Mouse (Mus musculus) CH12.LX (cell line): ENCODE data around the gene Ppp2r2c. TPM values are rescaled to one million over a fixed set of nuclear protein-coding genes. Genes with fewer than 3 reads are reported as not detected.

Source experiments
- DNase-seq: peaks from one replicate; pipeline ENCODE4 v3.0.0-alpha.2; 2013; ENCODE audit errors: extremely low read depth
- H3K27ac ChIP-seq: 2 replicates; pipeline ENCODE4 v1.5.1; 2012; ENCODE audit warnings: low read depth, mild to moderate bottlenecking, control low read depth, moderate library complexity; ENCODE audit not compliant: insufficient read depth
- H3K27me3 ChIP-seq: replicated peaks from 2 replicates; pipeline ENCODE3; 2012; ENCODE audit warnings: inconsistent platforms
- H3K36me3 ChIP-seq, 2 experiments: replicated peaks in 1 of 2; 2 replicates each; pipeline versions ENCODE3 to v1.6.1; 2012; ENCODE audit warnings: inconsistent platforms in 1 of 2, low read length in 1 of 2, mild to moderate bottlenecking in 1 of 2, mixed read lengths in 1 of 2, moderate library complexity in 1 of 2; ENCODE audit not compliant: control insufficient read depth in 1 of 2, insufficient read depth in 1 of 2
- H3K4me1 ChIP-seq, 2 experiments: 2 replicates each; pipeline ENCODE4 v1.6.1; 2012; ENCODE audit warnings: inconsistent platforms in 1 of 2, moderate library complexity in 1 of 2; ENCODE audit not compliant: insufficient read depth in 2 of 2, control insufficient read depth in 1 of 2
- H3K4me2 ChIP-seq: 2 replicates; pipeline ENCODE4 v1.6.1; 2012; ENCODE audit warnings: low read depth, mild to moderate bottlenecking, control low read depth; ENCODE audit not compliant: poor library complexity, insufficient read depth, severe bottlenecking
- H3K4me3 ChIP-seq, 3 experiments: fragments of 150-350 bp in 1 of 3; sonication (generic) in 1 of 3; replicated peaks in 1 of 3; 2 replicates each; pipeline versions ENCODE3 to v1.5.1; 2011 to 2012; ENCODE audit warnings: low read depth in 2 of 3, low read length in 2 of 3, mild to moderate bottlenecking in 2 of 3, moderate library complexity in 2 of 3, control low read depth in 1 of 3, improper control_type of control experiment in 1 of 3, inconsistent platforms in 1 of 3, mixed read lengths in 1 of 3; ENCODE audit not compliant: poor library complexity in 1 of 3
- H3K79me2 ChIP-seq: replicated peaks from 2 replicates; pipeline ENCODE4 v1.6.1; 2012; ENCODE audit warnings: mild to moderate bottlenecking, moderate library complexity; ENCODE audit not compliant: control insufficient read depth, poor library complexity, insufficient read depth, severe bottlenecking; ENCODE audit errors: extremely low read depth
- H3K9ac ChIP-seq: 2 replicates; pipeline ENCODE4 v1.6.1; 2012; ENCODE audit warnings: low read depth, mild to moderate bottlenecking, control low read depth, moderate library complexity; ENCODE audit not compliant: insufficient read depth
- H3K9me3 ChIP-seq: replicated peaks from 2 replicates; pipeline ENCODE3; 2012; ENCODE audit warnings: low read length, inconsistent platforms, mixed read lengths
- CHD1 ChIP-seq: IDR thresholded peaks from 2 replicates; pipeline ENCODE4 v1.6.1; 2012; ENCODE audit warnings: low read depth, low read length, improper control_type of control experiment, inconsistent platforms
- E2F4 ChIP-seq: IDR thresholded peaks from 2 replicates; pipeline ENCODE4 v1.6.1; 2011; ENCODE audit warnings: low read depth, low read length, improper control_type of control experiment; ENCODE audit not compliant: insufficient replicate concordance
- EP300 ChIP-seq: IDR thresholded peaks from 2 replicates; pipeline ENCODE4 v1.6.1; 2011; ENCODE audit warnings: low read length, improper control_type of control experiment
- HCFC1 ChIP-seq: IDR thresholded peaks from 2 replicates; pipeline ENCODE4 v1.6.1; 2012; ENCODE audit warnings: low read depth, mild to moderate bottlenecking, inconsistent platforms, low read length, improper control_type of control experiment
- IRF4 ChIP-seq: IDR thresholded peaks from 2 replicates; pipeline ENCODE4 v1.6.1; 2014; ENCODE audit warnings: low read depth, mild to moderate bottlenecking, inconsistent platforms, low read length, improper control_type of control experiment
- JUN ChIP-seq: IDR thresholded peaks from 2 replicates; pipeline ENCODE4 v1.6.1; 2011; ENCODE audit warnings: low read depth, mild to moderate bottlenecking, low read length, improper control_type of control experiment, moderate library complexity; ENCODE audit not compliant: insufficient read depth
- JUND ChIP-seq: conservative IDR thresholded peaks from 2 replicates; pipeline ENCODE4 v1.6.1; 2011; ENCODE audit warnings: low read depth, low read length, improper control_type of control experiment
- MAFK ChIP-seq: IDR thresholded peaks from 2 replicates; pipeline ENCODE4 v1.6.1; 2011; ENCODE audit warnings: low read length, improper control_type of control experiment; ENCODE audit not compliant: insufficient replicate concordance
- MAZ ChIP-seq: IDR thresholded peaks from 2 replicates; pipeline ENCODE4 v1.6.1; 2012; ENCODE audit warnings: low read depth, mild to moderate bottlenecking, inconsistent platforms, low read length, improper control_type of control experiment, moderate library complexity
- MXI1 ChIP-seq: IDR thresholded peaks from 2 replicates; pipeline ENCODE4 v1.6.1; 2011; ENCODE audit warnings: mild to moderate bottlenecking, low read depth, low read length, improper control_type of control experiment
- MYC ChIP-seq: IDR thresholded peaks from 2 replicates; pipeline ENCODE4 v1.6.1; 2011; ENCODE audit warnings: low read depth, mild to moderate bottlenecking, improper control_type of control experiment, low read length
- NELFE ChIP-seq: IDR thresholded peaks from 2 replicates; pipeline ENCODE4 v1.6.1; 2011; ENCODE audit warnings: low read depth, low read length, improper control_type of control experiment
- NRF1 ChIP-seq: IDR thresholded peaks from 2 replicates; pipeline ENCODE4 v1.6.1; 2014; ENCODE audit warnings: low read depth, mild to moderate bottlenecking, inconsistent platforms, low read length, improper control_type of control experiment, moderate library complexity
- PAX5 ChIP-seq: IDR thresholded peaks from 2 replicates; pipeline ENCODE4 v1.6.1; 2012; ENCODE audit warnings: low read length, inconsistent platforms, mixed read lengths
- POLR2A ChIP-seq: IDR thresholded peaks from 2 replicates; pipeline ENCODE4 v1.6.1; 2011; ENCODE audit warnings: low read depth, mild to moderate bottlenecking, improper control_type of control experiment, low read length
- POLR2AphosphoS2 ChIP-seq: IDR thresholded peaks from 2 replicates; pipeline ENCODE4 v1.6.1; 2011; ENCODE audit warnings: low read depth, low read length, improper control_type of control experiment
- RAD21 ChIP-seq: IDR thresholded peaks from 2 replicates; pipeline ENCODE4 v1.6.1; 2011; ENCODE audit warnings: low read depth, mild to moderate bottlenecking, low read length, improper control_type of control experiment, moderate library complexity
- RCOR1 ChIP-seq: conservative IDR thresholded peaks from 2 replicates; pipeline ENCODE4 v1.6.1; 2012; ENCODE audit warnings: low read depth, mild to moderate bottlenecking, inconsistent platforms, low read length, improper control_type of control experiment
- SIN3A ChIP-seq: IDR thresholded peaks from 2 replicates; pipeline ENCODE4 v1.6.1; 2012; ENCODE audit warnings: low read length, improper control_type of control experiment, inconsistent platforms
- TCF12 ChIP-seq: IDR thresholded peaks from 2 replicates; pipeline ENCODE4 v1.6.1; 2014; ENCODE audit warnings: low read depth, mild to moderate bottlenecking, inconsistent platforms, low read length, improper control_type of control experiment
- UBTF ChIP-seq: IDR thresholded peaks from 2 replicates; pipeline ENCODE4 v1.6.1; 2012; ENCODE audit warnings: low read depth, mild to moderate bottlenecking, inconsistent platforms, low read length, improper control_type of control experiment, moderate library complexity
- USF1 ChIP-seq: IDR thresholded peaks from 2 replicates; pipeline ENCODE4 v1.6.1; 2014; ENCODE audit warnings: low read depth, mild to moderate bottlenecking, inconsistent platforms, low read length, improper control_type of control experiment
- ZC3H11A ChIP-seq: IDR thresholded peaks from 2 replicates; pipeline ENCODE4 v1.6.1; 2012; ENCODE audit warnings: low read depth, mild to moderate bottlenecking, inconsistent platforms, low read length, improper control_type of control experiment
- ZMIZ1 ChIP-seq: IDR thresholded peaks from 2 replicates; pipeline ENCODE4 v1.6.1; 2012; ENCODE audit warnings: low read depth, mild to moderate bottlenecking, inconsistent platforms, low read length, improper control_type of control experiment
- ZNF384 ChIP-seq: IDR thresholded peaks from 2 replicates; pipeline ENCODE4 v1.6.1; 2012; ENCODE audit warnings: low read depth, low read length, improper control_type of control experiment, inconsistent platforms
- dilution Hi-C: fragments of 300-500 bp; cut with MboI; formaldehyde crosslinking; loops from 2 replicates; pipeline ENCODE4 v1.14.3; 2020; ENCODE audit warnings: low sequenced_read_pairs; ENCODE audit not compliant: extremely low pct_unique_long_range_greater_than_20kb, extremely low pct_ligation_motif_present
- in situ Hi-C: fragments of 300-500 bp; cut with MboI; formaldehyde crosslinking; loops from 3 replicates; pipeline ENCODE4 v1.14.3; 2019; ENCODE audit warnings: low sequenced_read_pairs, low pct_ligation_motif_present, low pct_unique_long_range_greater_than_20kb, mixed read lengths
- polyA plus RNA-seq: library from polyadenylated mRNA; unstranded; fragments of >175 nt; gene quantifications from 2 replicates; pipeline ENCODE4 v1.2.1, GENCODE M21; 2012; ENCODE audit warnings: low read depth; ENCODE audit not compliant: insufficient read length
- total RNA-seq, 2 experiments: library from RNA; depleted of rRNA; stranded (reverse); fragments of 300-350 nt in 1 of 2; fragments of >200 nt in 1 of 2; gene quantifications; 2 replicates each; pipeline ENCODE4 v1.2.3; 2012 to 2014

Gene Ppp2r2c
- total and polyA plus RNA-seq, 3 experiments, result 0.07 to 0.21 TPM; not detected in 1

GRCm38 (mm10) chr5:36904703-36905102, 36.4 kb downstream of the Ppp2r2c start:
- H3K4me2 ChIP-seq, result no peak overlapping the region
- H3K27me3 ChIP-seq, result peaks cover 89% of the 10 kb centered on the region
- no peak overlapping the region for H3K9ac ChIP-seq
- H3K27ac ChIP-seq, result no peak overlapping the region
- peaks cover 4% of the 10 kb centered on the region for H3K9me3 ChIP-seq
- TF ChIP-seq JUN (no peak), USF1 (no peak), ZNF384 (no peak), TCF12 (peak; percentile 79), E2F4 (no peak), CHD1 (peak; percentile 86; the same call in 1 of the 2 replicates), MAZ (no peak), RCOR1 (no peak), EP300 (peak; percentile 29; the same call in 1 of the 2 replicates), HCFC1 (no peak), PAX5 (no peak), UBTF (no peak), IRF4 (peak; percentile 63), MAFK (no peak), NRF1 (no peak), ZMIZ1 (no peak), POLR2A (no peak), MYC (no peak), POLR2AphosphoS2 (no peak), ZC3H11A (no peak)
- H3K36me3 ChIP-seq, result no peaks in the 10 kb centered on the region
- dilution Hi-C loops, result no loop called here
- DNase-seq, result no peak
- in situ Hi-C loops, result no loop called here
- no peaks in the 10 kb centered on the region for H3K79me2 ChIP-seq
- H3K4me3 ChIP-seq, result no peak overlapping the region
- H3K4me1 ChIP-seq, result peaks cover 0 to 22% of the 10 kb centered on the region in 2 experiments; a peak in 2 of 4 replicates

GRCm38 (mm10) chr5:36905216-36905615, 36.9 kb downstream of the Ppp2r2c start:
- no peaks in the 10 kb centered on the region for H3K36me3 ChIP-seq
- in situ Hi-C loops (no loop called here), dilution Hi-C loops (no loop called here)
- TF ChIP-seq E2F4 (no peak), POLR2A (no peak), HCFC1 (no peak), POLR2AphosphoS2 (no peak), MYC (no peak), JUN (no peak), ZC3H11A (no peak), USF1 (no peak), MXI1 (no peak), JUND (no peak), SIN3A (no peak), RAD21 (no peak), NELFE (no peak), MAFK (no peak)
- H3K4me1 ChIP-seq, result peaks cover 0 to 24% of the 10 kb centered on the region in 2 experiments; a peak in 2 of 4 replicates
- no peak for DNase-seq
- peaks cover 87% of the 10 kb centered on the region for H3K27me3 ChIP-seq
- no peak overlapping the region for H3K4me2 ChIP-seq
- H3K9me3 ChIP-seq, result peaks cover 4% of the 10 kb centered on the region
- no peak overlapping the region for H3K9ac ChIP-seq
- H3K4me3 ChIP-seq, result no peak overlapping the region
- H3K27ac ChIP-seq, result no peak overlapping the region
- no peaks in the 10 kb centered on the region for H3K79me2 ChIP-seq
